Mouse (Mus musculus): ENCODE data around the gene Irf6.

The Irf6 gene

DNA sequence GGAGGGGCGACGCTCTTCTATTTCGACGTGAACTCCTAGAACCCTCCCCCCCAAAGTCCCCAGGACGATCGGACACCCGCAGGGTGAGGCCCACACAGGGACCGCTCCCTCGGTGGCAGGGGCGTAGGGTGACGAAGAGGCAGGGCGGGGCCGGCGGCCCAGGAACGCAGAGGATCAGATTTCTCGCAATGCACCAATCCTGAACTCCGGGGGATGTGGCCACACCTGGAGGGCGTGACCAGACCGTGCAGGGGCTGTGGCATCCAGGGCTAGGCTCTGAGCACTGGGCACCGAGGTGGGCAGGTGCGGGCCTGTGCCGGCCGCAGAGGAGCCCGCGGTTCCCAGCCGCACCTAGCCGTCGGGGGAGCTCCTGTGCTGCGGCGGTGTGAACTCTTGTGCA lies at the start of gene Irf6:
Gene Irf6 (plus strand): TSS at position 240 of the 400 bp plus-strand sequence.
- no peak for DNase-seq (ENCODE audit: low read depth, low spot score)

DNA sequence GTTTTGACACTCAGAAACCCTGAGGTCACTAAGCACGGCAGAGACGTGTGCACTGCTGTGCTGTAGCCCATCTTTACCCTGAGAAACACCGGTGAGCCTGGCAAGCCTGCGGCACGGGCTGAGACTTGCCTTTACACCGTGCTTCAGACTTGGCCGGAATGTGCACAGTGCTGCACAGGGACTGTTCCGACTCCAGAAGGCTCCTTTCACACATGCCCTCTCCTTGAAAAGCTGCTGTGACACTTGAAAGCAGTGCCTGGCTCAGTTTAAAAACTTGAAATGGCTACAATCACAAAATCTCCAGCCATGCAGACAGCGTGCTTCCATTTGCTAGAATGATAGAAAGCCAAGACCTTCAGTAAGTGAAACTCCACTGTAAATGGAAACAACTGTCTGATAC lies 40.8 kb upstream of the Irf6 start:
- DNase-seq (ENCODE audit: low read depth, low spot score): no peak

DNA sequence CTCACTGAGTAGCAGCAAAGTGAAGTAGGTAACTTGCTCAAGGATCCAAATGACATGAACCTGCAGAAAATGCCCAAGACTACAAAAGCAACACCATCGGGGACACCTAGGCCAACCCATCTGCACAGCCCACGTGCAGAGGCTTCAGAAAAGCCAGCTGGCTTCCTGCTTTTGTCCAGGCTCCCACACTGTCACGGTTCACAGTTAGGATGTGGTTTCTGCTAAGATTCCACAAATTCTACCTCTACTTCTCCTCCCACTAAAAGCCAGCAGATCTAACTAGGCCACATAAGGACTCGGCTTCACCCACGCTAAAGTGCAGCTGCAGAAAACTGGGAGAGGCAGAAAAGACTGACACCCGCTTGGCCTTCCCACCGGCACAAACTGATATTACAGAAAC lies 30.1 kb upstream of the Irf6 start:
- no peak for DNase-seq (ENCODE audit: low read depth, low spot score)

DNA sequence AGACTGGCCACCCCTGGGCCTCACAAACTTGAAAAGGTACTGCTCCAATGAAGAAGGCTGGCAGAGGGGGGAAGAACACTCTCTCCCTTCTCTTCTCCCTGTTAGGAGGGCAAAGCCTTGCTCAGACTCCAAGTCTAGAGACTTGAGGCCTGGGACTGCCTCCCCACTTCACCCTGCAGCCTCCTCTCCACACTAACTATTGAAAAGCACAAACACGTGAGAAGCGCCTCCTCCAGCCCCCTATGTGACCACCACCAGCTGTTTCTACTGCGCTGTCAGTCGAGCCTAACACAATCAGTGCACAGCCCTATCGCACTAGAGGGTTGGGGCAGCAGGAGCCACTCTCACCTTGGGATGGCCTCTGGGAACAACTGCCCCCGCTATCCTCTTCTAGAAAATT lies 29.6 kb upstream of the Irf6 start:
- DNase-seq (ENCODE audit: low read depth, low spot score): no peak

DNA sequence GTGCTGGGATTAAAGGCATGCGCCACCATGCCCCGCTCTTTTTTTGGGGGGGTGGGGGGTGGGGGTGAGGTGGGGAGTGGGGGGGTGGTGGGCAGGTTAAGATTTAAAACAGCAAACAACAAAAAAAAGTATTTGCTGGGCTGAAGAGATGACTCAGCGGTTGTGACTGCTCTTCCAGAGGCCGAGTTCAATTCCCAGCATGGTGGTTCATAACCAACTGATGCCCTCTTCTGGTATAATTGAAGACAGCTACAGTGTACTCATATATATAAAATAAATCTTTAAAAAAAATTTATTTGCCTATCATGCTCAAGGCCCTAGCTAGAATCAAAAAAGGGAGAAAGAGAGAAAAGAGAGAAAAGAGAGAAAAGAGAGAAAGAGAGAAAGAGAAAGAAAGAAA lies 27.1 kb upstream of the Irf6 start:
- DNase-seq (ENCODE audit: low read depth, low spot score): no peak

DNA sequence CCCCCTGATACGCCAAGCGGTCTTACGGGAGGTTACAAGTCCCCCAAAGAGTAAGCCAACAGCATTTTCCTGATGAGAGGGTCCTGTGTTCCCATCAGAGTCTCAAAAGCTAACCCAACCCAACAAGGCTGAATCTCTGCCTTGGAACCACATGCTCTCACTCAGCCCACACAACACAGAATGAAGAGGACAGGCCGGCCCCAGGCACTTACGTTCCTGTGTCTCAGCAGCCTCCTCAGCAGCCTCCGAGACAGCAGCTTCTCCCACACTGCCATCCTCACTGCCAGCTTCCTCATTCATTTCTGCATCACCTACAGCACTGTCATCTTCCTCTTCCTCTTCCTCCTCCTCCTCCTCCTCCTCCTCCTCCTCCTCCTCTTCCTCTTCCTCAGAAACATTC lies 24.9 kb upstream of the Irf6 start:
- no peak for DNase-seq (ENCODE audit: low read depth, low spot score)

DNA sequence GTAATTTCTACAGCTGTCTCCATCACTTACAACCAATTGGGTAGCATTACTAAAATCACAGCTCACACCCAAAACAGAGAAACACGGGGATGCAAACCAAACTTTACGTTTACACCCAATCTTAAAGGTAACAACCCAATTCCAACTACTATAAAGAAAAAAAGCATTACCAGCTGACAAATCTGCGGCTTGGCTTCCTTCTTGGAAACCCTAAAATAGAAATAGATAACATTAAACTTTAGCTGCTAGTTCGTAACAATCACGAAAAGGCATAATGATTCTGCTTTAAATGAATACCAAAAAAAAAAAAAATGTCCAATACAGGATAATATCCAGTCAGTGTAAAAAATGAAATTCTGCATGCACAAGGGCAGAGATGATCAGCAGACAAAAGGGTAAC lies 23.6 kb upstream of the Irf6 start:
- DNase-seq (ENCODE audit: low read depth, low spot score): peak; percentile 19

DNA sequence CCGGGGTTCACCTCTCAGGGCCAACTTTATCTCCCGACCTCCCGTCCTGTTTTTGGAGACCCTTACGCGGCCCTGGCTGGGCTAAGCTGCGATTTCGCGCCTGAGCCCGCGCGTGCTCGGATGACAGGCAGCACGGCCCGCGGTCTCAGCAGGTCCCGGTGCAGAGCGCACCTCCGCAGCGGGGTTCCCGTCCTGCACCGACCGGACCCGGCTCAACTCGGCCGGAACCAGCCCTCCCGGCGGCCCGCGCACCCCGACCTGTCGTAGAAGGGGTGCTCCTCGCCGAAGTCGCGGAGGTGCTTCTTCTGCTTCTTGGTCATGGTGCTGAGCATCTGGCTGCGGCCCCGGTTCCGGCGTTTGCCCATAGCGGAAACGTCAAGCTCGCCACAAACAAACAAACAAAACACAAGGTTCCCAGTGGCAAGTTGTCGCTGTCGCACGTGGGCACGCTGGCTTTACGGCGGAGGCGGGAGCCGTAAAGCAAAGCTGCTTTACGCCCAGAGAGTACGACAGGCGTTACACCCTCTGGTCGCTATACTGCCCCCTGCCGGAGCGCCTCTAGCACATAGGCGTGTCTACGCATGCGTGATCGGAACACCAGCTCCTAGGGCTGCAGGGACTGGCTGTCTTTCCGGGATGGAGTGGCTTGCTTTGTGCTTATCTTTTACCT lies 23.0 kb upstream of the Irf6 start, which contains the start of gene Diexf:
Gene Diexf (minus strand): TSS at position 487 of the 670 bp plus-strand sequence.
- peak; percentile 97 for DNase-seq (ENCODE audit: low read depth, low spot score)

DNA sequence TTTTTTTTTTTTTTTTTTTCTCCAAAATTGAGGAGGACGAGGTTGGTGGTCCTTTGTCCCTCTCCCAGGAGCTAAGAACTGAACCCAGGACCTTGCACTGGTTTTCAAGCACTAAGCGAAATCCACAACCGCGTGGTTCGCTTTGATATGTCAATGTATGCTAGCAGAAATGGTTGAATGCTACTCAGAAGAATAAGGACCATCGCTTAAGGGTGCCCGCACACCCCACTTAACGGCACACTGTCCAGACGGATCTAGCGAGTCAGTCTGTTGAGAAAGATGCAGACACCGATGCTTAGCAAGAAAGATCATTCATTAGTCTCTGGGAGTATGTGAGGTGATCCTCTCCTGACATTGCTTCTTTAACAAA lies 22.5 kb upstream of the Irf6 start:
- no peak for DNase-seq (ENCODE audit: low read depth, low spot score)

DNA sequence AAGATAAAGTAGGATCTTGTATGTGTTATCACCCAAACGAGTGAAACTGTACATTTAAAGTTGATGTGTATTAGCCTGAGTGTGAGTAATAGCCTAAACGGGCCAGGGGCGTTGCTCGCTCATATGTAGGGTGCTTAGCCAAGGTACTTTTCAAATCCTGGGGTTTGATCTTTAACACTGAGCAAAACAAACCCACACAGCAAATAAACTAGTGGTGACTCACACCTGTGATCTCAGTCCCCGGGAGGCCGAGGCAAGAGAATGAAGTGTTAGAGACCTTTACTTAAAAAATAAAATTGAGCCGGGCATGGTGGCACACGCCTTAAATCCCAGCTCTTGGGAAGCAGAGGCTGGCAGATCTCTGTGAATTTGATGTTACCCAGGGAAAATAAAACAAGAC lies 22.1 kb upstream of the Irf6 start:
- DNase-seq (ENCODE audit: low read depth, low spot score): no peak

DNA sequence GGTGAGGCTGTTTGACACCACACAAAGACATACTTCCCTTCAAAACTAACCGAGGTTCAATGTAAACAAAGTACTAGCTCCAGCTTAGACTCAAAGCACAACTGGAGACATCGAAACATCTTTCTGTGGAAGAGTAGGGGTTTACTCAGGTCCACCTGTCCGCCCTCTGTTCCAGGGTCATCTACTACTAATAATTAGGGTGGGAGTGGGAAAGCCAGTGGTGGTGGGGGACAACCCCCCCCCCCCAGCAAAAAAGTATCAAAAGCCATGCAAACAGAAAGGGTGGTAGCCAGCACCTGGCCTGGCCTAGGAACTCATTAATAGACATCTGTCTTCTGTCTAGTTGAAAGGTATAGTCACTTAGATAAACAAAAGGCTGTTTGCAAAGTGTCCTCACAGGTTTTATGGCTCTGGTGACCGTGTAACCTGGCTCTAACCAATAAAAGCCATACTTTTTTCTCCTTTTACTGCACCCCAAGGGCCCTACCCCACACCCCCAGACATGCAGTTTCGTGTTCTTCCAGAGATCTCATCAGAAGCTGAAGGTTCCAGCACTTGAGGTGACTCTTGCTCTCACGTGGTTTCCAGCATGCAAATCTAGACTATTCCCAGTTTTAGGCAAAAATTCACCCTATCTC lies 21.5 kb upstream of the Irf6 start:
- DNase-seq (ENCODE audit: low read depth, low spot score): no peak

DNA sequence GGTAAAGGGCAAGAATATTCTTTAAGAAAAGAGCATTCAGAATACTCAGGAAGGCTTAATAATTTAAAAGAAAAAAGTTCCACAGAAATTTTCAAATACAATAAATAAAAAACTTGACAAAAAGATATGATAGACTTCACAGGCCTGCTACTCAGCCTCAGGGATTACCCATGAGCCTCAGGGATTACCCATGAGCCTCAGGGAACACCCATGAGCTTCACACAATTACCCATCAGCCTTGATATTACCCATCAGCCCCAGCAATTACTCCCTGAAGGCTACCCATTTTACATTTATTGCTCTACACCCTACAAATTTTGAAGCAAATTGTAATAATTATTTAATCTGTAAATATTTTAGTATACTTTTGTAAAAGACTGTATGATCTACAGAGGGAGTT lies 20.5 kb upstream of the Irf6 start:
- no peak for DNase-seq (ENCODE audit: low read depth, low spot score)

DNA sequence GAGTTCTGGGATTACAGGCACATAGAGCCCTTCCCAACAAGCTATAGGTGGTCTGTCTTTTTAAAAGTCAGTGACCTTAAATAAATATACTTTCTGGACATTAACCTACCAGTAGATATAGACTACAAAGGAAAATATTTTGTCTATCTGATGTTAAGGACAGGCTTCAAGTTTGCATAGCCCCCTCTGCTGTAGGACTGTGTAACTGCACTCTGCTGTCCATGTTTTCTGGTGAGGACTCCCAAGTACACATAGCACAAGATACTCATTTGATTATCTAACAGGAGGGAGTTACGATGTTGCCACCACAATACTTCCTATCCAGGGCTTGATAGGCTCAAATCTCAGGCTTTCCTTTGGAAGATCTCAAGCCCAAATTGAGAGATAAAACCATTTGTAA lies 19.2 kb upstream of the Irf6 start:
- DNase-seq (ENCODE audit: low read depth, low spot score): peak; percentile 47

DNA sequence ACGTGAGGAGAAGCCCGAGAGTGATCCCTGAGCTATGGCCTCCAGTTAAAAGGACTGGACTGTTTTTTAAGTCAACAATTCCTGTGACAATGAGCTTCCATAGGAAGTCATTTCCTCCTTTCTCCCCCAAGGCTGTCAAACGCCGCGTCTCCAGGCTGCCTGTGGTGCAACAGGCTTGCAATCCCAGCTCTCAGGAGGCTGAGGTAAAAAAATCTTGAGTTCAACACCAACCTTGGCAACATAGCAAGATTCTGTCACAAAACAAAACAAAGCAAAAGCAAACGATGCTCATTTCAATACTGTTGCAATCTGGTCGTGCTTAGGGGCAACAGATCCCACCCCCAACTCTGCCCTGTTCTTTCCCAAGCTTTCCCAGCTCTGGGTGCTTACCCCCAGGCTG lies 14.8 kb upstream of the Irf6 start:
- no peak for DNase-seq (ENCODE audit: low read depth, low spot score)

DNA sequence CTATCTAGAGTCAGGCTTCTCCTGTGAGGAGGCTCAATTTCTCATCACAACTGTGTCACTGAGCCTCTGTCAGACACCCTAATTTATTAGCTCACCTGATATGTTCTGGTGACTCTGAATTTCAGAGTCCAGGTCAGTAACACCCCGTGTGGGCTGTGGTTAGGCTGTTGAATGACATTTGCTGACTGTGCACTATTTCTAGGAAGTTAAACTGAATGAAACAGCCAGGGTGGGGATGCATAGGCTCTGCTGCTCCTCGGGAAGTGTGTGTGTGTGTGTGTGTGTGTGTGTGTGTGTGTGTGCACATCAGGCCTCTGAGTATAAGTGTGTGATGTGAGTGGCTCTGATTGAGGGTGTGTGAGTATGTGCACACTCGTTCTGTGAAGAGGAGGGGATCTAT lies 14.2 kb upstream of the Irf6 start:
- no peak for DNase-seq (ENCODE audit: low read depth, low spot score)

DNA sequence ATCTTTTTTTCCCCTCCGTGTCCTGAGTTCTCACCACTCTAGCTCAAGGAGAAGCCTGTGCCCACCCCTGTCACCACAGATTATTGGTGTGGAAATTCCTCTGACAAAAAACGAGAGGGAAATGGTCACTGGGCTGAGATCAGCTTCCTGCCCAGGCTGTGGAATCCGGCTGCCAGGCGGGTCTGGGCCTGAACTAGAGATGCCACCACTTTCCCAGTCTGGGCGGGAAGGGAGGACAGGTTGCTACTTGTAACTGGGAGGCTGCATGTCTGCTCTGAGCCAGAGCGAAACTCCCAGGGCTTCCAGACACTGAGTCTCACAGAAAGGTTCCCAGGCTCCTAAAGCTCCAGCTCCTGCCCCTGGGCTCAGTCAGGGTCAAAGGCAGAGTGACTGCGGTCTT lies 11.8 kb upstream of the Irf6 start:
- DNase-seq (ENCODE audit: low read depth, low spot score): no peak

DNA sequence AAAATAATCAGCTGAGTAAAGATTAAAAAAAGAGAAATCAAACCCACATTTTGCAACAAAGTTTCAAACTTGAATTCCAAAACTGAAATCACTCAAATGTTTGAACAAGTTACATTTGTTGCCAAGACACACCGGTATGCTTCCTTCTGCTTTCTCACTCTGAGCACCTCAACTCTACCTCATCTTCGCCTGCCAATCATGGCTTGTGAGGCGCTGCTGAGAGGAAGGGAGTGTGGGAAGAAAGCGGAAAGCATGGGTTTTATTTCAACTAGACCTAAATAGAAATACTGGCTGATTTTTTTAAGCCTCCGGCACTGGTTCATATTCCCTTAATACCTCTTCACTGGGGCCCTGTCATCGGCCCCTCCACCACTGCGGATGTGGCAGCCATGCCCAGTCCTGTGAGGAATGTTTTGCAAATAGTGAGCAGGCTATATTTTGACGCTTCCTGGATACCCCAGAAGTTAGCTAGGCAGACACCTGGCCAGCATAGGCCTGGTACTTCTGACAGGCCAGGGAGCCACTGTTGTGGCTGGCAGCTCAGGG lies 10.3 kb upstream of the Irf6 start:
- DNase-seq (ENCODE audit: low read depth, low spot score): no peak

DNA sequence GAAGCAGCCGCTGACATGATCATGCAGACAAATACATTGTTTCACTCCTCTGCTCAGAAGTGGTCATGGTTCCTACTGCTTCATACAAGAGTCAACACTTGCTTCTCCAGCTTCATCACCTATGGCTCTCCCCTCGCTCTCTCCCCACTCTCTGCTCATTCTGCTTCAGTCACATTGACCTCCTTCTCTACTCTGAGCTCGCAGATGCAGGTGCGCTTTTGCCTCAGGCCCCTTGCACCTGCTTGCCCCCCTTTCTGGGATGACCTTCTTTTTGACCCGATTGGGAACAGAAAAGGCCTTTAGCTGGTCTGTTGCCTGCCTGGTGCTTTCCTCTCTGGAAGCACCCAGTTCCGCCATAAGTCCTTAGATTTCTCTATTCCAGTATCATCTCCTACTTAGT lies 8.4 kb upstream of the Irf6 start:
- DNase-seq (ENCODE audit: low read depth, low spot score): no peak

DNA sequence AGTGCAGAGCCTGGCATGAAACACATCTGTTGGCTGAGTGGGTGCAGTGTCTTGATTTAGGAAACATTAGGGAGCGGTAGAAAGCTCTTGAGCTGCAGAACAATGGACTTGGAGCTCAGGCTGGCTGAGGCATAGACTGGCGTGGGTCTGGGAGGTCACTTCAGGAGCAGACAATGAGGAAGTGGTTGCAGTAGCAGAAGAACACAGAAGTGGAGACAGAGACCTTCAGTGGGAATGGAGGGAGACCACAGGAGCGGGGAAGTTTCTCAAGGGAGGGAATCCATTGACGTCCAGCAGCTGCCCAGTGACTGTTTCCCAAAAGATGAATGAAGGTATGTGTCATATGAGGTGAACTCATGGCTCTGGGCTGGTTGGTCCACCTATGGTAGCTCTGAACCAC lies 7.8 kb upstream of the Irf6 start:
- DNase-seq (ENCODE audit: low read depth, low spot score): no peak

DNA sequence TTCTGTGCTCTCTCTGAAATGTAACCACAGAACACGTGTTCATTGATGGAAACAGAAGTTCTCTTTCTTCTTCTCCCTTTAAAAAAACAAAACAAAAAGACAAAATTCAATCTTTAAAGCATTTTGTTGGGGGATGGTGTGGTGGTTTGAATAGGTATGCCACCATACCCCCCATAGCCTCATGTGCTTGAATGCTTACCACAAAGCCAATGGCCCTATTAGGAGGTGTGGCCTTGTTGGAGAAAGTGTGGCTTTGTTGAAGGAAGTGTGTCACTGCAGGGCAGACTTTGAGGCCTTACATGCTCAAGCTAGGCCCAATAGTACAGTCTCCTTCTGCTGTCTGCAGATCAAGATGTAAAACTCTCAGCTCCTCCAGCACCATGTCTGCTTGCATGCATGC lies 6.5 kb upstream of the Irf6 start:
- no peak for DNase-seq (ENCODE audit: low read depth, low spot score)

DNA sequence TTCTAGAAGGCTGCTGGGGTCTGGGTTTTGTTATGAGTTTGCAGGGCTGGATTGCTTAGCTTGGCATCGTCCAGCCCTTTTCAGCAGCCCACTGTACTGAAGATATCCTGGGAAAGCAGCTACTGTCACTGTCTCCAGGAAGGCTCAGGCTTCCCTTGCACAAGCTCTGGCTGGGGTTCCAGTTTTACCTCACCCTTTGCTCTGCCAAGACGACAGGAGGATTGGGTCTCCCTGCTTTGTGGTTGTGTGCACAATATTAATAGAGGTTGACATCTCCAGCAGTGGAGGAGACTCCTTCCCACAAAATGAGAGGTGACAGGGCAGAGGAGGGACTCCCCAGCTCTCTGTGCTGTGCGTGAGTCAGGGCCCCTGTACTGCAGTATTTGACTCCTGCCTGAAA lies 3.7 kb upstream of the Irf6 start:
- DNase-seq (ENCODE audit: low read depth, low spot score): no peak

DNA sequence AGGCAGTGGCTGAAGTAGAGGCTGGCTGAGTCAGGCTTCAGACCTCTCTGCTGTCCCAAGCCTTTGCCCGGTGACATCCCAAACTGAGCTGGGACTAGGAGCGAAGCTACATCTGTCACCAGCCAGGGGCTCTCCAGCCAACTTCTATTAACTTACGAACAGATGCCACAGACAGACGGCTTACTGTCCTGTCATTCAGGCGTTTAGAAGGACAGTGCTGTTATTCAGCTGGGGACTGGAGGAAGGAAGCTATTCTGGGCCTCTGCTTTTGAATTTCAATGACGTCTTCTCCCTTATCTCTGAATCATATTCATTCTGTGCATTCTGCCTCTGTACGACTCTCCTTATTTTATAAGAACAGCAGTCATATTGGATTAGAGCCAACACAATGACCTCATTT lies 1.8 kb upstream of the Irf6 start:
- no peak for DNase-seq (ENCODE audit: low read depth, low spot score)

DNA sequence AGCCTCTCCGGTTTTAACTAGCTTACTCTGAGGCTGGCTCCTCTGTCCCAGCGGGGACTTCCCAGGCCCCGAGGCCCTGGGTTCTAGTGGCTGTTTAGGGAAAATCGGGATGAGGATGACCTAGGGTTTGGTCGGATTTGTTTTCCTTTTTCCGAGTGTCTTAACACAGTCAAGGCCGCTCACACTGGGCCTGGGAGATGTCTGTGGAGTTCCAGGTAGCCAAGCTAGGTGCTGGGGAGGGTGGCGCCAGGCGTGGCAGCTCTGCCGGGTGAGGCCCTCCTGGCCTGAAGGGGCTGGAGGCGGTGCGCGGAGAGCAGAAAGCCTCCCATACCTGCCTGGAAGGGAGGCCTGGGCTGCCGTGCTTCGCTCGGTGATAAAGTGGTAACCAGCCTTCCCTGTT lies 650 bp downstream of the Irf6 start:
- DNase-seq (ENCODE audit: low read depth, low spot score): no peak
